Comparison of ENCODE assay signal across 9 mouse cellular contexts in the genomic region with DNA sequence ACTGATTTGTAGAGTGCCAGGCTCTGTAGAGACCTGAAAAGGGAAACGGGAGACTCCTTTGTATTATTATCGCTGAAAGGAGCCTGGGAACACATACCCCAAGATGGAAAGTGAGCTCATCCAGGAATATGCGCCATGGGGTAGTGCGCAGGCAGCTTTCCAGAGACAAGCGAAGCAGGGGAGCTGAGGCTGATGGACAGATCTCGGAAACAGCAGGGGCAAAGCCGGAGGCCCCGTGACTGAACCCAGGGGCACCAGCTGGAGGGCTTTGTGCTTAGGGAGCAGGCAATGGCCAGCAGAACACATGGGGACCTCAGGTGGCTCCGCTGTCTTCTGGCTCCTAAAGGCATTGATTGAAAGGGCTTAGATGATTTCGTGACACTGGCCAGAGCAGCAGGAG. TPM values are rescaled to one million over a fixed set of nuclear protein-coding genes. Genes with fewer than 3 reads are reported as not detected.
A peak's percentile ranks its signal among the peaks of the same experiment; 100 is the strongest.
DNase-seq lines count a peak whose midpoint lies in the region; ATAC-seq and TF ChIP-seq lines count a peak whose summit lies in the region.
"Had no signal": no experiment of that assay in that cellular context is flagged by ENCODE, and none has a peak within 500 bp of the region (broad histone marks: within the 10 kb centered on the region; RNA-seq: fewer than 3 reads in every experiment).

No protein-coding gene starts in this region.

- peak overlapping the region; percentile 19; the same call in 1 of the 2 replicates for H3K4me2 ChIP-seq in limb, embryonic 12.5 days
- H3K4me2 ChIP-seq in stomach, postnatal 0 days (replicated peaks; ENCODE audit: low read depth) = no peak overlapping the region

- H3K4me3 ChIP-seq in forebrain, embryonic 10.5 days = peak overlapping the region; percentile 16; the same call in 1 of the 2 replicates
- H3K4me3 ChIP-seq in limb, embryonic 12.5 days (replicated peaks) = no peak overlapping the region
- H3K4me3 ChIP-seq in stomach, postnatal 0 days (ENCODE audit: low read depth, low read length) = no peak overlapping the region

- ATAC-seq in limb, embryonic 12.5 days (ENCODE audit: insufficient number of reproducible peaks, insufficient read depth, low FRiP score, low TSS enrichment, low read depth) = no peak
- ATAC-seq in stomach, postnatal 0 days (ENCODE audit: low FRiP score, low TSS enrichment) = no peak; the same call in 1 of the 2 replicates
- ATAC-seq in erythroid progenitor cell, adult 5-6 weeks (replicated peaks; ENCODE audit: low FRiP score, poor library complexity, severe bottlenecking) = no peak

- H3K27ac ChIP-seq in forebrain, embryonic 10.5 days = peak overlapping the region; percentile 76
- peak overlapping the region; percentile 35; the same call in 1 of the 2 replicates for H3K27ac ChIP-seq in limb, embryonic 12.5 days
- H3K27ac ChIP-seq in stomach, postnatal 0 days (replicated peaks) = peak overlapping the region; percentile 58

- peaks cover 14% of the 10 kb centered on the region for H3K27me3 ChIP-seq in forebrain, embryonic 10.5 days (ENCODE audit: poor library complexity, severe bottlenecking)
- H3K27me3 ChIP-seq in limb, embryonic 12.5 days = peaks cover 18% of the 10 kb centered on the region; the same call in 1 of the 2 replicates
- no peaks in the 10 kb centered on the region for H3K27me3 ChIP-seq in stomach, postnatal 0 days (ENCODE audit: control insufficient read depth, insufficient read depth, low read length)

- no peak for TF ChIP-seq CTCF in stomach, postnatal 0 days (IDR thresholded peaks at IDR 0.05; ENCODE audit: low read depth)

- H3K36me3 ChIP-seq in forebrain, embryonic 10.5 days (replicated peaks) = no peaks in the 10 kb centered on the region
- no peaks in the 10 kb centered on the region for H3K36me3 ChIP-seq in limb, embryonic 12.5 days
- H3K36me3 ChIP-seq in stomach, postnatal 0 days (ENCODE audit: control insufficient read depth, insufficient read depth, low read length) = no peaks in the 10 kb centered on the region
- H3K36me3 ChIP-seq: G1E had no signal

- H3K9me3 ChIP-seq in forebrain, embryonic 10.5 days = no peaks in the 10 kb centered on the region
- no peaks in the 10 kb centered on the region for H3K9me3 ChIP-seq in limb, embryonic 12.5 days
- H3K9me3 ChIP-seq in stomach, postnatal 0 days (ENCODE audit: control insufficient read depth, low read length) = no peaks in the 10 kb centered on the region

- peaks cover 42% of the 10 kb centered on the region for H3K4me1 ChIP-seq in forebrain, embryonic 10.5 days
- H3K4me1 ChIP-seq in limb, embryonic 12.5 days (replicated peaks) = peaks cover 33% of the 10 kb centered on the region
- H3K4me1 ChIP-seq in stomach, postnatal 0 days (replicated peaks; ENCODE audit: control insufficient read depth, insufficient read depth) = no peaks in the 10 kb centered on the region

- TF ChIP-seq EP300 in stomach, postnatal 0 days (optimal IDR thresholded peaks at IDR 0.05) = no peak

- WGBS in forebrain, embryonic 10.5 days = 5% methylated on average over 10 of the region's 10 CpGs
- WGBS in limb, embryonic 12.5 days = 13% methylated on average over 10 of the region's 10 CpGs
- WGBS in stomach, postnatal 0 days = 24% methylated on average over 10 of the region's 10 CpGs

- peak; percentile 55 to 65 for DNase-seq in left cerebral cortex, postnatal 14 days (ENCODE audit: low spot score in 2 of 2)
- DNase-seq in left cerebral cortex, adult 11 months (ENCODE audit: low spot score) = no peak
- peak; percentile 50 for DNase-seq in forebrain, embryonic 10.5 days (ENCODE audit: extremely low spot score, low spot score)
- no peak for DNase-seq in stomach, postnatal 0 days (ENCODE audit: low spot score)
- DNase-seq in natural killer cell, adult 2 months (ENCODE audit: low spot score in 2 of 2) = no peak
- DNase-seq in adrenal gland, adult 18-20 months (ENCODE audit: low spot score in 2 of 2) = no peak

- no peak overlapping the region for H3K9ac ChIP-seq in limb, embryonic 12.5 days (replicated peaks)
- no peak overlapping the region for H3K9ac ChIP-seq in stomach, postnatal 0 days (ENCODE audit: low read length)

- intact Hi-C loops in left cerebral cortex, postnatal 14 days (cut with DNase I) = no loop called here

RNA-seq across cellular contexts. Expression of a gene that starts 13.1 kb away (rescaled TPM):
- 10 to 100 TPM; 60.6 to 62.5 TPM for total RNA-seq in left cerebral cortex, postnatal 14 days (2021)
- polyA plus RNA-seq in forebrain, embryonic 10.5 days (2016; fragmentation: Nextera tagmentation; extraction: Ambion mirVana) = 3.9 and 4.5 TPM in 2 replicates
- 5.2 and 5.4 TPM in 2 replicates for polyA plus RNA-seq in limb, embryonic 12.5 days (2016; fragmentation: Nextera tagmentation; extraction: Ambion mirVana)
- polyA plus RNA-seq in stomach, postnatal 0 days (2015; fragmentation: Nextera tagmentation; extraction: Ambion mirVana) = 5.2 and 5.7 TPM in 2 replicates
- total RNA-seq in erythroid progenitor cell, adult 5-6 weeks (2015; ENCODE audit: low replicate concordance) = not detected in 2 replicates
- total RNA-seq in erythroid progenitor cell, adult 5-6 weeks (2017; ENCODE audit: low replicate concordance) = not detected in 2 replicates
- 1 to 10 TPM; 4.4 to 8.5 TPM for total RNA-seq in adrenal gland, adult 18-20 months (2021)
- polyA plus RNA-seq: G1E had no signal

Comparison
In these comparisons a context has a peak if more than half of its experiments do, and no peak if none do; other contexts are left out.
1. DNase-seq: peak in left cerebral cortex, postnatal 14 days (2 of 2) and forebrain, embryonic 10.5 days (single experiment); none in left cerebral cortex, adult 11 months (single experiment), stomach, postnatal 0 days (single experiment), natural killer cell, adult 2 months (0 of 2) and adrenal gland, adult 18-20 months (0 of 2).
2. RNA of a gene that starts 13.1 kb away (total RNA-seq): 60.6 to 62.5 TPM in left cerebral cortex, postnatal 14 days; 4.4 to 8.5 TPM in adrenal gland, adult 18-20 months and not detected in erythroid progenitor cell, adult 5-6 weeks; every median in the first group is over 4 times any median in the second.
3. Peak in every context shown above with its lines, with median percentiles within 50 percentile points of each other: H3K27ac ChIP-seq.